Mouse (Mus musculus) myocyte (in vitro differentiated cells): ENCODE results near the gene Osbpl8.

Source experiments
- CEBPB ChIP-seq: IDR thresholded peaks from 2 replicates; pipeline ENCODE4 v1.6.1; 2011; ENCODE audit warnings: mild to moderate bottlenecking, moderate library complexity; ENCODE audit not compliant: poor library complexity, insufficient read depth, severe bottlenecking
- MYOD1 ChIP-seq, 3 experiments: IDR thresholded peaks; one replicate each; pipeline ENCODE4 v1.6.1; 2011; ENCODE audit warnings: control low read depth in 2 of 3, low read depth in 2 of 3, mild to moderate bottlenecking in 2 of 3, moderate library complexity in 1 of 3; ENCODE audit not compliant: insufficient read length in 2 of 3, control insufficient read depth in 1 of 3
- MYOG ChIP-seq, 3 experiments: IDR thresholded peaks; one replicate each; pipeline ENCODE4 v1.6.1; 2011; ENCODE audit warnings: control low read depth in 2 of 3, low read depth in 2 of 3, mild to moderate bottlenecking in 2 of 3; ENCODE audit not compliant: insufficient read length in 2 of 3, control insufficient read depth in 1 of 3, insufficient read depth in 1 of 3

DNA sequence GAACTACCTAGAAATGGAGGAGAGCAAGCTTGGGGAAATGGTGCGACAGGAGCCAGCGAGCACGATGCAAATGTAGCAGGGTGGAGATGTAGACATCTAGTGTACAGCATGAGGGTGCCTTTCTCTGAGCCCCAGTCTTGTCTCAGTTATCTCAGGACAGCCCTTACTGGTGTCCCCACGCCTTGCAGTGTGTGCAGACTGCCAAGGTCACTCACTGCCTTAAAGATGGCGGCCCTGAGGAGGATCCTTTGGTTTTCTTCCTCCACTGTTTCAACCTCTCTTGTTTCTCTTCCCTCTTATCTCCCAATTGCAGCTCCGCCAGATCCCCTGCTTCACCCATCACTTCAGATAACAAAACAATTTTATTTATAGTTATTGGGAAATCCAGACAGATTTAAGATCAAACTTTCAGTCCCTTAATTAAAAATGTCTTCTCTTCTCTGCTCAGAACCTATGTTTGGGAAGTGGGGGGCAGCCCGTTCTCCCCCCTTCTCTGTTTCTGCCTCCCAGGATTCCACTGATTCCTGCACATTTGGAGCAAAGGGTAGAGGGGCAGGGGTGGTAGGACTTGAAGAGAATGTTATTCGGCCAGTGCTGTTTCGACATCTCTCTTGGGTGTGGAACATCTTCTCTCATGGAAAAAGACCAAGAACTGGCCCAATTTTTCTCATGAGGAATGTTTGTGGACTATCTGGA is 154.4 kb downstream of the Osbpl8 start:
- TF ChIP-seq MYOD1 (IDR thresholded peaks at IDR 0.05; ENCODE audit: control insufficient read depth in 1 of 3, insufficient read length in 2 of 3, low read depth in 2 of 3) (no peak), MYOG (IDR thresholded peaks at IDR 0.05; ENCODE audit: control insufficient read depth in 1 of 3, insufficient read depth in 1 of 3, insufficient read length in 2 of 3, low read depth in 2 of 3) (no peak), CEBPB (no peak)
